Mouse (Mus musculus): ENCODE results near the gene Adamts12.
A peak's percentile ranks its signal among the peaks of the same experiment; 100 is the strongest.

The Adamts12 gene

GRCm38 (mm10) chr15:11297960-11298359, 233.4 kb downstream of the Adamts12 start:
- no peak for DNase-seq (ENCODE audit: low read depth)

- DNase-seq (ENCODE audit: low read depth), result no peak
Observed at GRCm38 (mm10) chr15:11317077-11317476, 252.5 kb downstream of the Adamts12 start.

GRCm38 (mm10) chr15:11320481-11320880, 255.9 kb downstream of the Adamts12 start:
- peak; percentile 52 for DNase-seq (ENCODE audit: low read depth)

GRCm38 (mm10) chr15:11339467-11340180, 275.0 kb downstream of the Adamts12 start:
- no peak for DNase-seq (ENCODE audit: low read depth)

GRCm38 (mm10) chr15:11355865-11356264, 291.3 kb downstream of the Adamts12 start:
- DNase-seq (ENCODE audit: low read depth), result no peak

- no peak for DNase-seq (ENCODE audit: low read depth)
Observed at GRCm38 (mm10) chr15:11357501-11357900, 292.9 kb downstream of the Adamts12 start.

- no peak for DNase-seq (ENCODE audit: low read depth)
Observed at GRCm38 (mm10) chr15:11360888-11361287, 296.3 kb downstream of the Adamts12 start.

GRCm38 (mm10) chr15:11361824-11362223, 297.2 kb downstream of the Adamts12 start:
- no peak for DNase-seq (ENCODE audit: low read depth)

- no peak for DNase-seq (ENCODE audit: low read depth)
Observed at GRCm38 (mm10) chr15:11364112-11364511, 299.5 kb downstream of the Adamts12 start.

GRCm38 (mm10) chr15:11364795-11365194, 300.2 kb downstream of the Adamts12 start:
- DNase-seq (ENCODE audit: low read depth), result no peak

GRCm38 (mm10) chr15:11369572-11369971, 305.0 kb downstream of the Adamts12 start:
- DNase-seq (ENCODE audit: low read depth), result no peak

GRCm38 (mm10) chr15:11370477-11371085, 306.0 kb downstream of the Adamts12 start:
- peak; percentile 21 for DNase-seq (ENCODE audit: low read depth)

- no peak for DNase-seq (ENCODE audit: low read depth)
Observed at GRCm38 (mm10) chr15:11379431-11380086, 315.0 kb downstream of the Adamts12 start.

GRCm38 (mm10) chr15:11380087-11380530, 315.5 kb downstream of the Adamts12 start:
- peak; percentile 46 for DNase-seq (ENCODE audit: low read depth)

- no peak for DNase-seq (ENCODE audit: low read depth)
Observed at GRCm38 (mm10) chr15:11380616-11381015, 316.0 kb downstream of the Adamts12 start.

GRCm38 (mm10) chr15:11382585-11382984, 318.0 kb downstream of the Adamts12 start:
- no peak for DNase-seq (ENCODE audit: low read depth)

- no peak for DNase-seq (ENCODE audit: low read depth)
Observed at GRCm38 (mm10) chr15:11383796-11384195, 319.2 kb downstream of the Adamts12 start.

GRCm38 (mm10) chr15:11392903-11393302, 328.3 kb downstream of the Adamts12 start:
- no peak for DNase-seq (ENCODE audit: low read depth)

- no peak for DNase-seq (ENCODE audit: low read depth)
Observed at GRCm38 (mm10) chr15:11396421-11396820, 331.8 kb downstream of the Adamts12 start.

Data from 416B (cell line).